Mouse (Mus musculus) embryonic facial prominence, embryonic 11.5 days (tissue): ENCODE results near the gene Bbx. TPM values are rescaled to one million over a fixed set of nuclear protein-coding genes. Genes with fewer than 3 reads are reported as not detected.
A peak's percentile ranks its signal among the peaks of the same experiment; 100 is the strongest.

ENCODE experiments used
- ATAC-seq: fragments of 200-750 bp; cut with Nextera tagmentation; replicated peaks from 2 replicates; pipeline ENCODE4 v1.8.0; 2017; ENCODE audit warnings: low read depth; ENCODE audit not compliant: insufficient number of reproducible peaks, low FRiP score, low TSS enrichment
- DNase-seq: peaks from one replicate; pipeline ENCODE4 v3.0.0-alpha.2; 2015; ENCODE audit warnings: low spot score
- H3K27ac ChIP-seq: fragments of 300-500 bp; sonication (generic); replicated peaks from 2 replicates; pipeline ENCODE4 v1.5.1; 2014; ENCODE audit warnings: mild to moderate bottlenecking, low read depth, low read length, control low read depth
- H3K27me3 ChIP-seq: fragments of 300-500 bp; sonication (generic); 2 replicates; pipeline ENCODE4 v1.6.1; 2014; ENCODE audit warnings: mild to moderate bottlenecking, low read length, moderate library complexity, mixed read lengths; ENCODE audit not compliant: control insufficient read depth, insufficient read depth
- H3K36me3 ChIP-seq: fragments of 300-500 bp; sonication (generic); replicated peaks from 2 replicates; pipeline ENCODE4 v1.6.1; 2014; ENCODE audit warnings: low read depth, mild to moderate bottlenecking, low read length, moderate library complexity, mixed read lengths; ENCODE audit not compliant: control insufficient read depth, insufficient read depth
- H3K4me1 ChIP-seq: fragments of 300-500 bp; sonication (generic); 2 replicates; pipeline ENCODE4 v1.6.1; 2014; ENCODE audit warnings: low read length, mixed read lengths; ENCODE audit not compliant: control insufficient read depth, insufficient read depth
- H3K4me2 ChIP-seq: fragments of 300-500 bp; sonication (generic); 2 replicates; pipeline ENCODE4 v1.6.1; 2014; ENCODE audit warnings: low read depth, mild to moderate bottlenecking, control low read depth, low read length, moderate library complexity
- H3K4me3 ChIP-seq: fragments of 300-500 bp; sonication (generic); 2 replicates; pipeline ENCODE4 v1.5.1; 2014; ENCODE audit warnings: low read depth, low read length, control low read depth
- H3K9ac ChIP-seq: fragments of 300-500 bp; sonication (generic); replicated peaks from 2 replicates; pipeline ENCODE4 v1.6.1; 2014; ENCODE audit warnings: mild to moderate bottlenecking, control low read depth, low read length
- H3K9me3 ChIP-seq: fragments of 300-500 bp; sonication (generic); replicated peaks from 2 replicates; pipeline ENCODE4 v1.6.1; 2016; ENCODE audit warnings: mild to moderate bottlenecking, low read length, inconsistent platforms, mixed read lengths; ENCODE audit not compliant: control insufficient read depth
- WGBS: fragments of 180-500 bp; shearing (Covaris S2); extraction: QIAGEN DNeasy Blood & Tissue Kit; methylation state at CpG from one replicate; pipeline ENCODE4 v1.1.7; 2014; 5-methylcytosine and 5-hydroxymethylcytosine counted together
- polyA plus RNA-seq: library from polyadenylated mRNA; unstranded; fragments of >200 nt; fragmentation: Nextera tagmentation; extraction: Ambion mirVana; gene quantifications from 2 replicates; pipeline ENCODE4 v1.2.1, GENCODE M21; 2014

Gene Bbx
- polyA plus RNA-seq, 1 experiment from 2014 or later: 30.1 TPM

GRCm38 (mm10) chr16:50305156-50305555, 127.0 kb downstream of the Bbx start:
- no peak overlapping the region for H3K4me3 ChIP-seq
- no peaks in the 10 kb centered on the region for H3K9me3 ChIP-seq
- DNase-seq: no peak
- no peak for ATAC-seq
- H3K36me3 ChIP-seq: no peaks in the 10 kb centered on the region
- no peaks in the 10 kb centered on the region for H3K27me3 ChIP-seq
- H3K4me1 ChIP-seq: no peaks in the 10 kb centered on the region
- 91% methylated on average over 6 of the region's 6 CpGs for WGBS
- no peak overlapping the region for H3K27ac ChIP-seq
- H3K4me2 ChIP-seq: no peak overlapping the region
- H3K9ac ChIP-seq: no peak overlapping the region

GRCm38 (mm10) chr16:50302566-50302965, 129.6 kb downstream of the Bbx start:
- DNase-seq: no peak
- Histone ChIP-seq H3K36me3 (no peaks in the 10 kb centered on the region), H3K9ac (no peak overlapping the region), H3K4me2 (no peak overlapping the region), H3K4me1 (no peaks in the 10 kb centered on the region), H3K9me3 (no peaks in the 10 kb centered on the region), H3K4me3 (no peak overlapping the region), H3K27me3 (no peaks in the 10 kb centered on the region), H3K27ac (no peak overlapping the region)
- WGBS: 91% methylated on average over 1 of the region's 1 CpGs
- no peak for ATAC-seq

GRCm38 (mm10) chr16:50298743-50299443, 133.3 kb downstream of the Bbx start:
- no peaks in the 10 kb centered on the region for H3K36me3 ChIP-seq
- ATAC-seq (no peak), DNase-seq (peak; percentile 51)
- WGBS: 52% methylated on average over 8 of the region's 8 CpGs
- H3K9ac ChIP-seq: no peak overlapping the region
- H3K27me3 ChIP-seq: no peaks in the 10 kb centered on the region
- H3K27ac ChIP-seq: no peak overlapping the region
- no peak overlapping the region for H3K4me3 ChIP-seq
- H3K4me2 ChIP-seq: no peak overlapping the region
- no peaks in the 10 kb centered on the region for H3K9me3 ChIP-seq
- no peaks in the 10 kb centered on the region for H3K4me1 ChIP-seq

GRCm38 (mm10) chr16:50293502-50294228, 138.5 kb downstream of the Bbx start:
- H3K27me3 ChIP-seq: no peaks in the 10 kb centered on the region
- WGBS: 87% methylated on average over 4 of the region's 4 CpGs
- no peak overlapping the region for H3K4me3 ChIP-seq
- no peak for ATAC-seq
- no peak overlapping the region for H3K4me2 ChIP-seq
- H3K36me3 ChIP-seq: no peaks in the 10 kb centered on the region
- DNase-seq: peak; percentile 58
- no peak overlapping the region for H3K9ac ChIP-seq
- no peak overlapping the region for H3K27ac ChIP-seq
- no peaks in the 10 kb centered on the region for H3K9me3 ChIP-seq
- H3K4me1 ChIP-seq: no peaks in the 10 kb centered on the region

GRCm38 (mm10) chr16:50292834-50293233, 139.4 kb downstream of the Bbx start:
- 94% methylated on average over 5 of the region's 5 CpGs for WGBS
- Histone ChIP-seq H3K27me3 (no peaks in the 10 kb centered on the region), H3K4me3 (no peak overlapping the region), H3K9me3 (no peaks in the 10 kb centered on the region), H3K4me1 (no peaks in the 10 kb centered on the region), H3K36me3 (no peaks in the 10 kb centered on the region), H3K9ac (no peak overlapping the region), H3K27ac (no peak overlapping the region), H3K4me2 (no peak overlapping the region)
- DNase-seq (no peak), ATAC-seq (no peak)

DNA sequence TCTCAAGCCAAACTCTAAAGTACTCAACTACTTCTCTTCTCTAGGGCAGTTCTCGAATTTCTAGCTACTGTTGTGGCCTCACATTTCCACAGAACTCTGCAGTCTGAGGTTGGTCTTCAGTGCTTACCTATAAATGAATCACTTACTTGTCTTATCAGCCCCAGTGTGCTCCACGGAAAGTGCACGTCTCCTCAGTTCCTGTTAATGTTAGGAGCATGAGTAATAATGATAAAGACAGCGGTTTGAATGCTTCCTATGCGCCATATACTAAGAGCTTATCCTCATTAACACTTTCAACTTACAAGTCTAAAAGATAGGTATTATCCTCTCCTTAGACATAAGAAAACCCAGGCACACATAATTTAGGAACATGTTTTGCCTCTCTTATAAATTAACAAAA, 142.4 kb downstream of the Bbx start:
- Histone ChIP-seq H3K9me3 (no peaks in the 10 kb centered on the region), H3K9ac (no peak overlapping the region), H3K36me3 (no peaks in the 10 kb centered on the region), H3K27me3 (no peaks in the 10 kb centered on the region), H3K27ac (no peak overlapping the region), H3K4me3 (no peak overlapping the region), H3K4me2 (no peak overlapping the region), H3K4me1 (no peaks in the 10 kb centered on the region)
- DNase-seq: no peak
- WGBS: 89% methylated on average over 5 of the region's 5 CpGs
- ATAC-seq: no peak

GRCm38 (mm10) chr16:50272813-50273212, 159.4 kb downstream of the Bbx start:
- Histone ChIP-seq H3K4me3 (no peak overlapping the region), H3K9me3 (no peaks in the 10 kb centered on the region), H3K9ac (no peak overlapping the region), H3K27me3 (no peaks in the 10 kb centered on the region), H3K27ac (no peak overlapping the region), H3K36me3 (no peaks in the 10 kb centered on the region), H3K4me2 (no peak overlapping the region), H3K4me1 (no peaks in the 10 kb centered on the region)
- WGBS: 90% methylated on average over 4 of the region's 4 CpGs
- DNase-seq (no peak), ATAC-seq (no peak)

DNA sequence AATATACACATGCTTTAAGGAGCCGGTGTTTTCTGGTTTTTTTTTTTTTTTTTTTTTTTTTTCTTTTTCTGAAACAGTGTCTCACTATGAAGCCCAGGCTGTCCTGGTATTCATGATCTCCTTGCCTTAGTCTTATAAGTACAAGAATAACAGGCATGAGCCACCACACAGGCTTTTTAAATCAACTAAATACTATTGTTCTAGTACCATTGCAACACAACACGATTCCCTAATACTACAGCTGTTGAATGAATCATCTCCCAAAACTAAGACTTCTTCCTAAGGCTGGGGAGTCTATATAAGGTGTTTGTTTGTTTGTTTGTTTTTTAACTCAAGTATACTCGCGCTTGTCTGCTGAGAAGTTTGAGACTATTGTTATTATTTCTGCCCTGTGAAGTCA, 169.5 kb downstream of the Bbx start:
- DNase-seq: no peak
- Histone ChIP-seq H3K27me3 (no peaks in the 10 kb centered on the region), H3K4me3 (no peak overlapping the region), H3K27ac (no peak overlapping the region), H3K9me3 (no peaks in the 10 kb centered on the region), H3K36me3 (no peaks in the 10 kb centered on the region), H3K9ac (no peak overlapping the region), H3K4me1 (no peaks in the 10 kb centered on the region), H3K4me2 (no peak overlapping the region)
- 90% methylated on average over 4 of the region's 4 CpGs for WGBS
- ATAC-seq: no peak
